Mouse (Mus musculus) liver, postnatal 0 days (tissue): ENCODE measurements around the gene Slc26a6.

ENCODE experiments used
- CTCF ChIP-seq: sonication (generic); IDR thresholded peaks from 2 replicates; pipeline ENCODE4 v1.5.1; 2016; ENCODE audit warnings: antibody characterized with exemption, low read depth
- EP300 ChIP-seq: IDR thresholded peaks from 2 replicates; pipeline ENCODE4 v1.6.1; 2016; ENCODE audit warnings: antibody characterized with exemption, low read depth, mild to moderate bottlenecking

GRCm38 (mm10) chr9:108847374-108847773 lies 5.7 kb upstream of the Slc26a6 start:
- TF ChIP-seq CTCF (no peak), EP300 (no peak)
